Mouse (Mus musculus) lung, embryonic 16.5 days (tissue): ENCODE results near the gene Zswim7. TPM values are rescaled to one million over a fixed set of nuclear protein-coding genes. Genes with fewer than 3 reads are reported as not detected.
A peak's percentile ranks its signal among the peaks of the same experiment; 100 is the strongest.
"Not testable (repeated sequence)": the region's sequence is repeated elsewhere in the genome, so short reads cannot be mapped to it uniquely, and the experiment has no call there.

Experiments
- ATAC-seq: fragments of 200-750 bp; cut with Nextera tagmentation; 2 replicates; pipeline ENCODE4 v1.8.0; 2017; ENCODE audit warnings: low read depth, mild to moderate bottlenecking, moderate library complexity
- H3K27ac ChIP-seq: fragments of 300-500 bp; sonication (generic); 2 replicates; pipeline ENCODE4 v1.5.1; 2014; ENCODE audit warnings: mild to moderate bottlenecking, control low read depth, low read length
- H3K27me3 ChIP-seq: fragments of 300-500 bp; sonication (generic); 2 replicates; pipeline ENCODE4 v1.6.1; 2014; ENCODE audit warnings: low read depth, low read length, mixed read lengths; ENCODE audit not compliant: control insufficient read depth, insufficient read depth
- H3K36me3 ChIP-seq: fragments of 300-500 bp; sonication (generic); 2 replicates; pipeline ENCODE4 v1.6.1; 2014; ENCODE audit warnings: low read length; ENCODE audit not compliant: control insufficient read depth, insufficient read depth
- H3K4me1 ChIP-seq: fragments of 300-500 bp; sonication (generic); replicated peaks from 2 replicates; pipeline ENCODE4 v1.6.1; 2014; ENCODE audit warnings: low read length, mixed read lengths; ENCODE audit not compliant: control insufficient read depth, insufficient read depth
- H3K4me2 ChIP-seq: fragments of 300-500 bp; sonication (generic); 2 replicates; pipeline ENCODE4 v1.6.1; 2014; ENCODE audit warnings: low read depth, low read length, control low read depth
- H3K4me3 ChIP-seq: fragments of 300-500 bp; sonication (generic); 2 replicates; pipeline ENCODE4 v1.5.1; 2014; ENCODE audit warnings: mild to moderate bottlenecking, low read length, control low read depth
- H3K9ac ChIP-seq: fragments of 300-500 bp; sonication (generic); 2 replicates; pipeline ENCODE4 v1.6.1; 2014; ENCODE audit warnings: low read length, control low read depth
- H3K9me3 ChIP-seq: fragments of 300-500 bp; sonication (generic); 2 replicates; pipeline ENCODE4 v1.6.1; 2016; ENCODE audit warnings: low read length; ENCODE audit not compliant: control insufficient read depth
- WGBS: fragments of 180-500 bp; shearing (Covaris S2); extraction: QIAGEN DNeasy Blood & Tissue Kit; methylation state at CpG from one replicate; pipeline ENCODE4 v1.1.7; 2014; 5-methylcytosine and 5-hydroxymethylcytosine counted together
- polyA plus RNA-seq: library from polyadenylated mRNA; unstranded; fragments of >200 nt; fragmentation: Nextera tagmentation; extraction: Ambion mirVana; gene quantifications from 2 replicates; pipeline ENCODE4 v1.2.1, GENCODE M21; 2015

The Zswim7 gene
- polyA plus RNA-seq, 1 experiment from 2014 or later = 16.0 TPM

DNA sequence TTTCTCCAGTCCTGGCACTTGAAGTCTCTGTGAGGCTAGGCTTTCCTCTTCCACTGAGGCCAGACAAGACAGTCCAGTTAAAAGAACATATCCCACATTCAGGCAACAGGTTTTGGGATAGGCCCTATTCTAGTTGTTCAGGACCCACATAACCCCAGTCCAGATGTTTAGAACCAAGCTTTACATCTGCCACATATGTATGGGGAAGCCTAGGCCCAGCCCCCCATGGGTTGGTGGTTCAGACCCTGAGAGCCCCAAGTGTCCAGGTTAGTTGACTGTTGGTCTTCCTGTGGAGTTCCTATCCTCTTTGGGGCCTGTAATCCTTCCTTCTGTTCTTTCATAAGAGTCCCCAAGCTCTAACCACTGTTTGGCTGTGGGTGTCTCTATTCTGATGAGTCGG, 6.5 kb upstream of the Zswim7 start:
- Histone ChIP-seq H3K27ac (no peak overlapping the region), H3K9ac (no peak overlapping the region), H3K9me3 (no peaks in the 10 kb centered on the region), H3K4me3 (no peak overlapping the region), H3K4me1 (no peaks in the 10 kb centered on the region), H3K4me2 (no peak overlapping the region), H3K27me3 (no peaks in the 10 kb centered on the region), H3K36me3 (peaks cover 9% of the 10 kb centered on the region)
- WGBS = 100% methylated on average over 1 of the region's 1 CpGs
- no peak for ATAC-seq

DNA sequence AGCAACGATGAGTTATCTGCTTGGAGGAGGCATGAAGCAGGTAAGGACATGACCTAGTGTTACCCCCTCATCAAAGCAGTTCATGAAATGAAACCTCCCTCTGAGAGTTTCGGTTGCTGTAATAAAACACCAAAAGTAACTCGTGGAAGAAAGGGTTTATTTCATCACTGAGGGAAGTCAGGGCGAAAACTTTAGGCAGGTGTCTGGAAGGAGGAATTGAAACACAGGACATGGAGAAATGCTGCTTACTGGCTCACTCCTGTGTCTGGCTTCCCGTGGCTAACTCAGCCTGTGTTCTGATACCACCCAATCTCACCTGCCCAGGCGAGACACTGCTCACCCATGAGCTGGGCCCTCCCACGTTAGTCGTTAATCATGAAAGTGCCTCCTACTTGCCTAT, 3.8 kb upstream of the Zswim7 start:
- H3K4me2 ChIP-seq = no peak overlapping the region
- no peak overlapping the region for H3K4me3 ChIP-seq
- H3K27me3 ChIP-seq = no peaks in the 10 kb centered on the region
- peaks cover 3% of the 10 kb centered on the region for H3K4me1 ChIP-seq
- no peaks in the 10 kb centered on the region for H3K9me3 ChIP-seq
- peaks cover 9% of the 10 kb centered on the region for H3K36me3 ChIP-seq
- WGBS = 86% methylated on average over 8 of the region's 8 CpGs
- no peak for ATAC-seq
- no peak overlapping the region for H3K27ac ChIP-seq
- no peak overlapping the region for H3K9ac ChIP-seq

DNA sequence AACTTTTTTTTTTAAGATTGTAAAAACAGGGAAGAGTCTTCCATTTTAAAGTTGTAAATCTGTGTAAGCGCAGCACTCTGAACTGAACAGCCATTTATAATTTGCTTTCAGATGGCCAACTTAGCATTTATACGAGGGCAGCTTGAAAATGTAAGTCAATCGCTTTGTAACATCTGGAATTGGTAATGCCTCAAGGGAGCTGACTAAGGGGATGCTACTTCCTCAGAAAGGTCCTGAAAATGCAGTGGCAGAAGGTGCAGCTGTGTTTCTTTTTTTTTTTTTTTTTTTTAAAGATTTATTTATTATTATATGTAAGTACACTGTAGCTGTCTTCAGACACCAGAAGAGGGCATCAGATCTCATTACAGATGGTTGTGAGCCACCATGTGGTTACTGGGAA, 2.8 kb upstream of the Zswim7 start:
- H3K9me3 ChIP-seq, H3K27me3 ChIP-seq, H3K9ac ChIP-seq, H3K4me3 ChIP-seq, ATAC-seq, H3K27ac ChIP-seq, H3K4me2 ChIP-seq, H3K36me3 ChIP-seq, H3K4me1 ChIP-seq: not testable (repeated sequence)
- 89% methylated on average over 3 of the region's 3 CpGs for WGBS

DNA sequence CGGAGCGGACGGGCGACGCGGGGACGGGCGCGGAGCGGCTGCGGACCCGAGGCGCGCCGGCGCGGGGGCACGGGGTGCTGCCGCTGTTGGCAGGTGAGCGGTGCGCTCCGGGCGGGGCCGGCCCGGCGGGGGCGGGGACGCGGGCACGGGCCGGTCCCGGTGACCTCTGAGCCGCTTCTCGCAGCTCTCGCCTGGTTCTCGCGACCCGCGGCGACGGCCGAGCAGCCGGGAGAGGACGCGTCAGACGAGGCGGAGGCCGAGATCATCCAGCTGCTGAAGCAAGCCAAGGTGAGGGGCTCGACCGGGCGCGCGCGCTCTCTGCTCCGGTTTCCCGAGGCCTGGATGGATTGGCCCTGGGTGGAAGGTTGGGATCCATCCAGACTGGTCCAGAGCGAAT, 424 bp upstream of the Zswim7 start:
- H3K27me3 ChIP-seq = no peaks in the 10 kb centered on the region
- WGBS = under 1% methylated on average over 35 of the region's 57 CpGs
- peak; percentile 80 for ATAC-seq
- peaks cover 7% of the 10 kb centered on the region for H3K36me3 ChIP-seq
- peaks cover 3% of the 10 kb centered on the region for H3K4me1 ChIP-seq
- H3K9ac ChIP-seq = peak overlapping the region; percentile 87
- H3K4me2 ChIP-seq = peak overlapping the region; percentile 92
- H3K9me3 ChIP-seq = no peaks in the 10 kb centered on the region
- H3K27ac ChIP-seq = peak overlapping the region; percentile 91
- peak overlapping the region; percentile 93 for H3K4me3 ChIP-seq

DNA sequence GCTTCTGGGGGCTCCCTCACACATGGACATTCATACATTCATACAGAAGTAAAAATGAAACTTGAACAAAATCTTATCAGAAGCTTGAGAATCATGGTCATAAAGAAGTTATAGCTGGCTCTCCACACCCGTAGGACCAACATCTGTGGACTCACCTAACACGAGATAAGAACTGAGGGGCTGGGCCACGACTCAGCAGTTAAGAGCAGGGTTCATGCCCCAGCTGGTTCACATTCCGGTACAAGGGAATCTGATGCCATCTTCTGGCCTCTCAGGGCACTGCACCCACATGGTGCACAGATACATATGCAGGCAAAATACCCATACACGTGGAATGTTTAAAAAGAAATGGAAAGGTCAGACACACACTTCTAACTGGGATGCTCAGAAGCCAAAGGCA, 3.1 kb downstream of the Zswim7 start:
- WGBS = 7% methylated on average over 5 of the region's 5 CpGs
- Histone ChIP-seq H3K9ac (no peak overlapping the region), H3K27ac (no peak overlapping the region), H3K4me1 (peaks cover 3% of the 10 kb centered on the region), H3K4me3 (no peak overlapping the region), H3K36me3 (no peaks in the 10 kb centered on the region), H3K27me3 (no peaks in the 10 kb centered on the region), H3K9me3 (no peaks in the 10 kb centered on the region), H3K4me2 (no peak overlapping the region)
- ATAC-seq = no peak

DNA sequence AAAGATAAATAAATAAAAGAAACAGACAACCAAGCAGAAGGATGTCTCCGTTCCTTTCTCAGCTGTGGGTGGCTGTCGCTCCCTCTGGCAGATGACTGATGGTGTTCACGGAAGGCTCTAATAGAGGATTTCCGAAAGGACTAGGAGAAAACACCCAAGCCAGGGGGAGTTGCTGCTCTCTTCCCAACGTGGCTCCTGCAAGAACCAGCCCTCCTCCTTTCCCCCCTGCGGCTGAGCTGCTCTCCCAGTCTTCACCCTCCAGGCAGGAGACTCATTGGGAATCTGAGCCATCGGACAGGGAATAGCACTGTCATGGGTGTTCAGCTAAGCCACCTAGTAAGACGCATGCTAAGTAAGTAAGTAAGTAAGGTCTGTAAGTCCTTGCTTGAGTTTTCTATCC, 4.1 kb downstream of the Zswim7 start:
- H3K4me3 ChIP-seq = no peak overlapping the region
- H3K9ac ChIP-seq = no peak overlapping the region
- H3K27ac ChIP-seq = no peak overlapping the region
- ATAC-seq = no peak
- peaks cover 1% of the 10 kb centered on the region for H3K4me1 ChIP-seq
- no peaks in the 10 kb centered on the region for H3K27me3 ChIP-seq
- H3K4me2 ChIP-seq = no peak overlapping the region
- H3K36me3 ChIP-seq = no peaks in the 10 kb centered on the region
- no peaks in the 10 kb centered on the region for H3K9me3 ChIP-seq
- 35% methylated on average over 8 of the region's 8 CpGs for WGBS

DNA sequence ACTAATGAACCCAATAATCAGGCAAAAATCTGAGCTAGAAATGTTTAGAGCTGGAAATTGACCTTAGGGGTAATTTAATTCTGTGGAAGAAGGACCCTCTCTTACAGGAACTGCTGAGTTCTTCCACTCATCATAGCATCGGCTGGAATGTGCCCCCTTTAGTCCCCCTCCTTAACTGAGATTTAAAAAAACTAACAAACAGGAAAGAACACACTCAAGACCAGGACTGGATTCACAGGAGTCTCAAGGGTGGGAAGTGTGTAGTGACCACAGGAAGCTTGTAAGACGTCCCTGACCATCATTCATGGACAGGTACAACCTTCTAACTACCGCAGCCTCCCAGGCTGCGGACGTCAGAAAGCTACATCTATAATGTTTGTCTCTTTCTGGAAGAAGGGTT, 10.3 kb downstream of the Zswim7 start:
- H3K27me3 ChIP-seq = no peaks in the 10 kb centered on the region
- 35% methylated on average over 5 of the region's 5 CpGs for WGBS
- no peak overlapping the region for H3K4me2 ChIP-seq
- H3K4me3 ChIP-seq = no peak overlapping the region
- H3K36me3 ChIP-seq = no peaks in the 10 kb centered on the region
- H3K27ac ChIP-seq = no peak overlapping the region
- H3K4me1 ChIP-seq = 0 out of 2 replicates have a peak, but pooled peaks cover 2% of the 10 kb centered on the region
- no peaks in the 10 kb centered on the region for H3K9me3 ChIP-seq
- no peak for ATAC-seq
- H3K9ac ChIP-seq = no peak overlapping the region

DNA sequence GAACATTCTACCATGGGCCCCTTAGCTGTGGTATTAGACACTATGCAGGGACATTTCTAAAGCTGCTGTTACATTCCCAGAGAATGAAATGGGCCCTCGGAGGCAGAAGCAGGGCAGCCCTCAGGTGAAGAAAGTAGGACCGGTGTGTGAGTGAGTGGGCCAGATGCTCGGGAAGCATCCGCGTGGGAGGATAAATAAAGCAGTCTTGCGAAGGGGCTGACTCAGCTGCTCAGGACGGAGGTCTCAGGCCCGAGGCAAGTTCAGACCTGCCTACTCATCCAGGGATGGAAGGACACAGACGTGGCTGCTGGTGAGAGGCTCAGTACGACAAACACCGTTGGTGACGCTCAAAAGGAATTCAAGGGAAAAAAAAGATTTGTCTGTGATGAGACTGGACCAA, 12.1 kb downstream of the Zswim7 start:
- no peaks in the 10 kb centered on the region for H3K36me3 ChIP-seq
- 63% methylated on average over 12 of the region's 12 CpGs for WGBS
- H3K9ac ChIP-seq = no peak overlapping the region
- no peaks in the 10 kb centered on the region for H3K9me3 ChIP-seq
- H3K4me1 ChIP-seq = 0 out of 2 replicates have a peak, but pooled peaks cover 2% of the 10 kb centered on the region
- no peak for ATAC-seq
- H3K4me2 ChIP-seq = no peak overlapping the region
- no peak overlapping the region for H3K27ac ChIP-seq
- H3K27me3 ChIP-seq = no peaks in the 10 kb centered on the region
- H3K4me3 ChIP-seq = no peak overlapping the region

DNA sequence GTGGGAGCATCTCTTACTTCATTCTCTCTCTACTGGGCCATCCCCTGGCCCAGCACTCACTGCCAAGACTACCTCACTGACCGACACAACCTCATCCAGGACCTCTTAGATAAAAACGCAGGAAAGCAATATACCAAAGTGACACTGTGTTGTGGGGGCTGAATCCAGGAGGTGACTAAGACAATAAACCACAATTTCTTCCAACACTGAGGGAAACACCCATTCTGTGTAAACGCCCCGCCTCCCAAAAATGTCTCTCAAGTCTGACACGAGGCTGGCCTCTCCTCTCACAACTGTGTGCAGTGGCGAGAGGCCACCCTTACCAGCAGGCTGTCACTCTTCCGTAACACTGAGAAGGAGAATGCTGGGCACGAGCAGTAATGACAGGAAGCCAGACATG, 12.8 kb downstream of the Zswim7 start:
- no peak overlapping the region for H3K27ac ChIP-seq
- no peak overlapping the region for H3K4me2 ChIP-seq
- no peak overlapping the region for H3K4me3 ChIP-seq
- no peak for ATAC-seq
- H3K36me3 ChIP-seq = no peaks in the 10 kb centered on the region
- H3K9ac ChIP-seq = no peak overlapping the region
- no peaks in the 10 kb centered on the region for H3K9me3 ChIP-seq
- WGBS = 62% methylated on average over 8 of the region's 8 CpGs
- H3K27me3 ChIP-seq = no peaks in the 10 kb centered on the region
- H3K4me1 ChIP-seq = 0 out of 2 replicates have a peak, but pooled peaks cover 2% of the 10 kb centered on the region
